Mouse (Mus musculus): ENCODE measurements around the gene Anapc5.

Gene Anapc5

DNA sequence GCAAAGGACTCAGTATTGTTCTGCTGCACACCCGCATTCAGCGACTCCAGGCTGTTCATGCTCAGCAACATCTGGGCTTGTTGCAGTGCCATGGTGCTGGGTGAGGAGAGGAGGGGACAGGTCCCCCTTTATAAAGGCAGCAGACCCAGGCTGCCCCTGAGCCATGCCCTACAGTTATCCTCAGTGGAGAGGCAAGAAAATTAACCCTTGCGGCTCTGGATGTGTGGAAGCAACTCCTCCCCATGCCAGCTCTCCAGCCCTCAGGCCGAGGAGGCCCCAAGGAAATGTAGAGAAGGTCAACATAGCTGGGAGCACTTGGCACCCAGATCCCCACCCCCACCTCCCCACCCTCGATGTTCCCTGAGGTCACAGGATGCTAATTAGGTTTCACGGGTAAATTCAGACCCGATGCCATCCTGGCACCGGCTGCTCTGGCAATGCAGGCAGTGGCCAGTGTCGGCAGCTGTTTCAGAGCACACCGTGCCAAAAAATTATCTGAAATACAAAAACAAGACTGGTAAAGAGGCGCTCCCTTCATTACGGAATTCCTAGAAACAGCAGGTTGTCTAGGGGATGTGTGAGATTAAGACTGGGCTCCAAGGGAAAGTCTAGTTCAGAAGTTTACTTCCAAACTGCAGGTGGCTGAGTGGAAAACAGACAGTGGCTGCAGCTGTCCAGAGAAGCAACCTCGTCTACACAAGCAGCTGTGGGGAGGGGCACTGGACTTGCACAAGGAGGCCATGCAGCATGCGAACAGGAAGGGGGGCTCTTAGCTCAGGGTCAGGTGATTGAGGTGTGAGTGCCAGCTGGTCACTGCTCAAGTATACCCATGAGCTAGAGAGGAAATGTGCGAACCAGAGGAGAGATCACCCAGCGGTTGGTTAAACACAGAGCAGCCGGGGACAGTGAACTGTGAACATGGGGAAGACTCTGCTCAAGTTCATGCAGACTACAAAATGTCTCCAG lies 21.5 kb downstream of the Anapc5 start:
- DNase-seq (ENCODE audit: low read depth, low spot score) = no peak

- DNase-seq (ENCODE audit: low read depth, low spot score) = no peak
Measured at GRCm38 (mm10) chr5:122798557-122799378, 22.4 kb downstream of the Anapc5 start.

DNA sequence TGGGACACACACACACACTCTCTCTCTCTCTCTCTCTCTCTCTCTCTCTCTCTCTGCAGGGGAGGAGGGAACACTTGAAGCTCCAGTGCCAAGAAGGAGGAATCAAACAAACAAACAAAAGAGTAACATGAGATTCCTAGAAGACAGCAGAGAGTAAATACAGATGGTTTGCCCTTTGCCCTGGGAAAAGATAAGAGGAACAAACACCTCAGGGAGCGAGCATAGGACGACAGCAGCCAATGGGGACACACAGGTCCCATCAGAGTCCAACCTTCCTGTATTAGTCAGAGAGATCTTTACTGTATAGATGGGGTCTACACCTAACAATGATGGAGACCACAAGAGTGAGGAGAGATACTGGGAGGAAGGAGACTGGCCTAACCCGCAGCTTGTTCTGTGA lies 23.3 kb downstream of the Anapc5 start:
- no peak for DNase-seq (ENCODE audit: low read depth, low spot score)

GRCm38 (mm10) chr5:122788696-122789095 lies 32.4 kb downstream of the Anapc5 start:
- no peak for DNase-seq (ENCODE audit: low read depth, low spot score)

- DNase-seq (ENCODE audit: low read depth, low spot score) = no peak
Measured at GRCm38 (mm10) chr5:122786035-122786819, 34.9 kb downstream of the Anapc5 start.

DNA sequence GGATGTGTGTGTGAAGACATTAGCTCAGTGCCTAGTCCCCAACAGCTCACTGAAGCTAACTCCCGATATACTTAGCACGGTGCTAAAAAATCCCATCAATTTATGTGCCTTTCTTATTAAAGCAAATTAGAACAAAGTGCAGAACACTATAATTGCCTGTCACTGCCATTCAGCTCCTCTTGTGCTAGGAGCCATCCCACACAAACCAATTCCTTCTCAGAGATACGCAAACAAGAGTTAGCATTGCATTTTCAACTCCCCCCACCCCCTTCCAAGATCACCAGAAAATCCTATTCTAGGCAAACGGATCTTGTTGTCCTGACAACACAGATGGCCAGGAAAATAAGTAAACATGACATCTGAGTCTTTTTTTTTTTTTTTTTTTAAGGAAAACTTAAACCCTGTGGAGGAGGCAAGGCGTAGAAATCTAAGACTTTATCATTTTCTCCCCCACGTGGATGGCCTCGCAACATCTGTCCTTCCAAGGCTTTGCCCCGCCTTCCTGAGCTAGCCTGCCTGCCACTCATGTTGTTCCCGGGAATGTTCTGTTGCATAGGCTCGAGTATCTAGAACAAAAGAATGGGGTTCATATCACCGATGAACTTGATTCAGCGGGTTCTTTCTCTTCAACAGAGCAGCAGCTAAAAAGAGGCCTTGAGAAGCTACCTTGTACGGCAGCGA lies 37.3 kb downstream of the Anapc5 start:
- no peak for DNase-seq (ENCODE audit: low read depth, low spot score)

- DNase-seq (ENCODE audit: low read depth, low spot score) = no peak
Measured at GRCm38 (mm10) chr5:122782066-122782465, 39.1 kb downstream of the Anapc5 start.

DNA sequence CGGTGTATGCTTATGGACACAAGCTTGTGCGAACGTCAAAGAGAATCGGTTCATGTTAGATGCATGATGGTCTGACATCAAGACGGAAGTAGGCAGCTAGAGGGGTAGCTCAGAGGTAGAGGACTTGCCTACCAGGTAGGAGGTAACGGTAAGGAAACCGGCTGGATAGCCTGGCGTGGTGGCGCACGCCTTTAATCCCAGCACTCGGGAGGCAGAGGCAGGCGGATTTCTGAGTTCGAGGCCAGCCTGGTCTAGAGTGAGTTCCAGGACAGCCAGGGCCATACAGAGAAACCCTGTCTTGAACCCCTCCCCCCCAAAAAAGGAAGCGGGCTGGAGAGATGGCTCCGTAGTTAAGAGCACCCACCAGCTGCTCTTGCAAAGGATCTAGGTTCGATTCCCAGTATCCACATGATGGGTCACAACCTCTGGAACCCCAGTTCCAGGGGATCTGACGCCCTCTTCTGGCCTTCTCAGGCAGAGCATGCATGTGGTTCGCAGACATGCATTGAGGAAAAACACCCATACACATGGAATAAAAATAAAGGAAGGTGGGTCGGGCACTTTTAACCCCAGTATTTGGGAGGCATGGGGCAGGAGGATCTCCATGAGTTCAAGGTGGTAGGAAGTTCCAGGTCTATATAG lies 40.2 kb downstream of the Anapc5 start:
- DNase-seq (ENCODE audit: low read depth, low spot score) = no peak

- peak; percentile 80 for DNase-seq (ENCODE audit: low read depth, low spot score)
Measured at GRCm38 (mm10) chr5:122779277-122779834, 41.8 kb downstream of the Anapc5 start, which contains the start of gene Camkk2. Gene Camkk2 (minus strand): TSS chr5:122779409.

- no peak for DNase-seq (ENCODE audit: low read depth, low spot score)
Measured at GRCm38 (mm10) chr5:122778231-122779226, 42.6 kb downstream of the Anapc5 start.

GRCm38 (mm10) chr5:122777322-122777721 lies 43.8 kb downstream of the Anapc5 start:
- no peak for DNase-seq (ENCODE audit: low read depth, low spot score)

GRCm38 (mm10) chr5:122775646-122776286 lies 45.4 kb downstream of the Anapc5 start:
- DNase-seq (ENCODE audit: low read depth, low spot score) = no peak

DNA sequence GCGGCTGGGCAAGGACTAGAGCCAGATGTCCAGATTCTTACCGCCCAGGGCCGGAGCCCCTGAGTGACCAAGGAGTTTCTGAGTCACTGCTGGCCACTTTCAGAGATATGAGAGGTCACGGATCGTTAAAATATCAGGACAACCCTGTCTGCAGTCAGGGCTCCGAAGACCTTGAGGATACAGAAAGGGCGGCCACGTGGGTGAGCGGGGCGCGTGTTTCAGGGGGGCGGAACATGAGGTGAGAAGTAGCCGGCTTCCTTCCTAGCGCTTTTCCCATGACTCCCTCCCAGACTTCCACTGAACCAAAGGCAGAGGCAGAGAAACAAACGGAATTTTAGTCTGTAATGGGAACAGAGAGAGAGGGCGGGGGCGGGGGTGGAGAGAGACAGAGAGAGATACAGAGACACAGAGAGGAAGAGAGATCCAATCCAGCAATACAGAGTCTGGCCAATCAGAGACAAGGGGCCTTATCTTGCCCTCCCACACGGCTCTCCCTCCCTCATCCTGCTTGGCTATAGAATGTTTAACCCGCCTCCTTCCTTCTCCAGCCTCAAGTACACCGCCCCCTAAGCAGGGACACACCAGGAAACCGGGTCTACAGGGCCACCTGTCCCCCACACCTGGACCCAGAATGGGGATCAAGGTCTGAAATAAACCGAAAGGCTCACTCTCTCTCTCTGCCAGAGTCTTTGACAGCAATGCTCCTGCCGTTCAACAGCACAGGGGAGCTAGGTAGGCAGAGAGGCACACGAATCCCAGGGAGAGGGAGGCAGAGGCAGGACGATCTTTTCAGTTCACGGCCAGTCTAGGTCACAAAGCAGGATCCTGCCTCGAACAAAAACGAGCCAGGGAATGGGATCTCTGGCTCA lies 46.2 kb downstream of the Anapc5 start:
- no peak for DNase-seq (ENCODE audit: low read depth, low spot score)

DNA sequence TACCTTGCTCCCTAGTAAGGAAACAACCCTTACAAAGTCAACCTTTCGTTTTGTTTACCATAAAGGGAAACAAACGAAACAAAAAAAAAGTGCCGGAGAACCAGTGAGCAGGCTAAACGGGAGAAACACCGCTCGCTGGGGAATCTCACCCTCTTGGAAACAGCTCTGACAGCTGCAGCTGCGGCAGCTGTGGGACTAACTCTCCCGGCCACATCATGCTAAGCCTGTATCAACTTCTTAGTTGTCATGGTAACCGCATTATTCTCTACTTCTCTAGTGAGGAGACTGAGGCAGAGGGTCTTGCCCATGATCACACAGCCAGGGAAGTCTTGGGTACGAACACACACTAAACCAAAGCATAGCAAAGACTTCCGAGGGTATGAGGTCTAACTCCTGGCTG lies 47.4 kb downstream of the Anapc5 start:
- DNase-seq (ENCODE audit: low read depth, low spot score) = no peak

DNA sequence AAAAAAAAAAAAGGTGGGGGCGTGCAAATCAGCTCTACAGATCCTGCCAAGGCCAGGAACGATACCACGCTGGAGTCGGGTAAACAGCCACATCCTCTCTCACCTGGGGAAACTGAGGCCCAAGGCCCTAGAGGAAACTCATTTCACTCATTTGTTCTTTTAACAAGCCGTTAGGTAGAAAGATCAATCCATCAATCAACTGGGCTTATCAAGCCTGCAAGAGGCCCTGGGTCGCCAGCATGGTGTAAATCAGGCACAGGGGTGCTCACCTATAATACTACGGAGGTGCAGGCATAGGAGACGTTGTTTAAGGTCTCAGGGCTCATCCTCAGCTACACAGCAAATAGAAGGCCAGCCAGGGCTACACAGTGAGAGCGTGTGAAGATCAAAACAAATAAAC lies 49.7 kb downstream of the Anapc5 start:
- no peak for DNase-seq (ENCODE audit: low read depth, low spot score)

GRCm38 (mm10) chr5:122770806-122771261 lies 50.3 kb downstream of the Anapc5 start:
- DNase-seq (ENCODE audit: low read depth, low spot score) = no peak

- no peak for DNase-seq (ENCODE audit: low read depth, low spot score)
Measured at GRCm38 (mm10) chr5:122770304-122770703, 50.8 kb downstream of the Anapc5 start.

Measured in embryo, embryonic 11.5 days (tissue).